Mouse (Mus musculus): ENCODE results near the gene Nuak1. TPM values are rescaled to one million over a fixed set of nuclear protein-coding genes. Genes with fewer than 3 reads are reported as not detected.

Gene Nuak1
- polyA plus RNA-seq, 1 experiment from 2014 or later, result 4.9 TPM

- Histone ChIP-seq H3K4me3 (replicated peaks; ENCODE audit: low read length) (no peak overlapping the region), H3K9ac (no peak overlapping the region), H3K27me3 (ENCODE audit: control insufficient read depth, insufficient read depth, low read length) (no peaks in the 10 kb centered on the region), H3K4me2 (replicated peaks) (no peak overlapping the region), H3K9me3 (ENCODE audit: control insufficient read depth, low read length) (no peaks in the 10 kb centered on the region), H3K27ac (no peak overlapping the region), H3K4me1 (replicated peaks; ENCODE audit: control insufficient read depth, insufficient read depth, low read length) (peaks cover 9% of the 10 kb centered on the region; the same call in 1 of the 2 replicates), H3K36me3 (replicated peaks; ENCODE audit: control insufficient read depth, insufficient read depth) (no peaks in the 10 kb centered on the region)
- WGBS, result 68% methylated on average over 4 of the region's 4 CpGs
- DNase-seq (ENCODE audit: low spot score), result no peak
- no peak for ATAC-seq (ENCODE audit: low FRiP score)
Measured at GRCm38 (mm10) chr10:84451883-84452282, 11.5 kb upstream of the Nuak1 start.

DNA sequence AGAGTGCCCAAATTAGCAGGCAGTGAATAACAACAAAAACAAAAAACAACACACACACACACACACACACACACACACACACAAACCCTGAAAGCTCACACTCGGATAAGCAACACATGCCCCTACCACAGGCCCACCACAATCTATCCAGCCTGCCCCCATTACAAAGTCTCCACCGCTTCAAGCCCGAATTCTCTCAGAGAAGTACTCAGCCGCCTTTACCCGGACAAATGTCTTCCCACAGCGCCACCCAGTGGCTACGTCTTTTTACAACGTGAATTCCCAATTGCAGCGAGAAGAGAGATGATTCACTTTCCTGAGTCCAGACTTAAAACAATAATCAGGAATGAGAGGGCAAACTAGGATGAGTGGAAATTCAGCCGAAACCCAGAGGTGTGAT, 10.3 kb upstream of the Nuak1 start:
- H3K36me3 ChIP-seq (replicated peaks; ENCODE audit: control insufficient read depth, insufficient read depth), result no peaks in the 10 kb centered on the region

GRCm38 (mm10) chr10:84449733-84450132, 9.3 kb upstream of the Nuak1 start:
- no peak for ATAC-seq (ENCODE audit: low FRiP score)
- H3K27ac ChIP-seq, result no peak overlapping the region

More for the DNA sequence above, 10.3 kb upstream of the Nuak1 start:
- Histone ChIP-seq H3K27me3 (ENCODE audit: control insufficient read depth, insufficient read depth, low read length) (no peaks in the 10 kb centered on the region), H3K27ac (no peak overlapping the region), H3K4me1 (replicated peaks; ENCODE audit: control insufficient read depth, insufficient read depth, low read length) (peaks cover 9% of the 10 kb centered on the region; the same call in 1 of the 2 replicates), H3K4me2 (replicated peaks) (no peak overlapping the region), H3K4me3 (replicated peaks; ENCODE audit: low read length) (no peak overlapping the region), H3K9me3 (ENCODE audit: control insufficient read depth, low read length) (no peaks in the 10 kb centered on the region), H3K9ac (no peak overlapping the region)
- DNase-seq (ENCODE audit: low spot score) (peak; percentile 93), ATAC-seq (ENCODE audit: low FRiP score) (peak; percentile 73; the same call in 1 of the 2 replicates)
- WGBS, result 3% methylated on average over 10 of the region's 10 CpGs

DNA sequence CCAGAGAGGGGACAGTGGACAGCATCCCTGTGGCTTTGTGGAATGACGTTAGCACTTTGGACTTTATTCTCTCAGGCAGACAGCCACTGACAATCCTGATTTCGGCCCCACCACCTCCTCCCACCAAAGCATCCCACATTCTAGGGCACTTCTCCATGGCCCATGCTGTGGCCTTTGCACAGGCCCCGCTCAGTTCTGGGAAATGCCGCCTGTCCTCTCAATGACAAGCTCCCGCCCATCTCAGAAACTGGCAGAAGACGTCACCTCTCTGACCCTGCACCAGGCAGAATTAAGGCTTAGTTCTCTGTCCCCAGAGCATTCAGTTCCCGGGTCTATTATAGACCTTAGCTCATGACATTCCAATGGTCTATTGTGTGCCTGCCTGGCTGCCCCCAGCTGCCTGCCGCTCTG, 7.0 kb upstream of the Nuak1 start:
- ATAC-seq (ENCODE audit: low FRiP score) (peak; percentile 39; the same call in 1 of the 2 replicates), DNase-seq (ENCODE audit: low spot score) (no peak)
- Histone ChIP-seq H3K27ac (0 out of 2 replicates have a peak overlapping the region, but pooled peaks have one; percentile 9), H3K4me2 (replicated peaks) (no peak overlapping the region), H3K4me3 (replicated peaks; ENCODE audit: low read length) (no peak overlapping the region), H3K27me3 (ENCODE audit: control insufficient read depth, insufficient read depth, low read length) (no peaks in the 10 kb centered on the region), H3K9ac (no peak overlapping the region), H3K4me1 (replicated peaks; ENCODE audit: control insufficient read depth, insufficient read depth, low read length) (peaks cover 16% of the 10 kb centered on the region), H3K9me3 (ENCODE audit: control insufficient read depth, low read length) (no peaks in the 10 kb centered on the region), H3K36me3 (replicated peaks; ENCODE audit: control insufficient read depth, insufficient read depth) (no peaks in the 10 kb centered on the region)
- 8% methylated on average over 8 of the region's 8 CpGs for whole genome bisulfite sequencing

More at GRCm38 (mm10) chr10:84449733-84450132, 9.3 kb upstream of the Nuak1 start:
- 77% methylated on average over 8 of the region's 8 CpGs for WGBS
- no peaks in the 10 kb centered on the region for H3K36me3 ChIP-seq (replicated peaks; ENCODE audit: control insufficient read depth, insufficient read depth)
- no peak overlapping the region for H3K4me2 ChIP-seq (replicated peaks)
- DNase-seq (ENCODE audit: low spot score), result no peak
- no peak overlapping the region for H3K4me3 ChIP-seq (replicated peaks; ENCODE audit: low read length)
- H3K4me1 ChIP-seq (replicated peaks; ENCODE audit: control insufficient read depth, insufficient read depth, low read length), result peaks cover 9% of the 10 kb centered on the region; the same call in 1 of the 2 replicates
- H3K27me3 ChIP-seq (ENCODE audit: control insufficient read depth, insufficient read depth, low read length), result no peaks in the 10 kb centered on the region
- no peak overlapping the region for H3K9ac ChIP-seq
- H3K9me3 ChIP-seq (ENCODE audit: control insufficient read depth, low read length), result no peaks in the 10 kb centered on the region

DNA sequence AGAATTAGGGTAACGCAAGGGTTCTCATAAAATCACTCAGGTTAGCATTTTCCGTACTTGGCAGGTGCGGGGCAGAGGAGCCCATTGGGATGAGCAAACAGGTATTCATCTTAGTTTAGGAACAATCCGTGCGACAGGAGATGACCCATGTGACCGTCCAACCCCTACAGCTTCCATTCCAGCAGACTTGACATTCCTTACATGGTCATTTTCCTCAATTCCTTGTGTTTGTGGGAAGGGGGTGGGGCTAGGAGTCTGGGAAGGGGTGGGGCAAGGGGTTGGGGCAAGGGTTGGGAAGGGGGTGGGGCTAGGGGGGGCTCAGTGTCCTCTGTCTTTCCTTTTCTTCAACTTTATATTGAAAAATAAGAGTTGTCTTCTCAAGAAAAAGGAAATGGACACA, 6.3 kb upstream of the Nuak1 start:
- H3K27me3 ChIP-seq (ENCODE audit: control insufficient read depth, insufficient read depth, low read length), result no peaks in the 10 kb centered on the region
- 57% methylated on average over 6 of the region's 6 CpGs for WGBS
- no peaks in the 10 kb centered on the region for H3K9me3 ChIP-seq (ENCODE audit: control insufficient read depth, low read length)
- no peaks in the 10 kb centered on the region for H3K36me3 ChIP-seq (replicated peaks; ENCODE audit: control insufficient read depth, insufficient read depth)
- H3K4me3 ChIP-seq (replicated peaks; ENCODE audit: low read length), result no peak overlapping the region
- peaks cover 24% of the 10 kb centered on the region for H3K4me1 ChIP-seq (replicated peaks; ENCODE audit: control insufficient read depth, insufficient read depth, low read length)
- no peak for ATAC-seq (ENCODE audit: low FRiP score)
- H3K9ac ChIP-seq, result no peak overlapping the region
- no peak overlapping the region for H3K27ac ChIP-seq
- DNase-seq (ENCODE audit: low spot score), result no peak
- no peak overlapping the region for H3K4me2 ChIP-seq (replicated peaks)

DNA sequence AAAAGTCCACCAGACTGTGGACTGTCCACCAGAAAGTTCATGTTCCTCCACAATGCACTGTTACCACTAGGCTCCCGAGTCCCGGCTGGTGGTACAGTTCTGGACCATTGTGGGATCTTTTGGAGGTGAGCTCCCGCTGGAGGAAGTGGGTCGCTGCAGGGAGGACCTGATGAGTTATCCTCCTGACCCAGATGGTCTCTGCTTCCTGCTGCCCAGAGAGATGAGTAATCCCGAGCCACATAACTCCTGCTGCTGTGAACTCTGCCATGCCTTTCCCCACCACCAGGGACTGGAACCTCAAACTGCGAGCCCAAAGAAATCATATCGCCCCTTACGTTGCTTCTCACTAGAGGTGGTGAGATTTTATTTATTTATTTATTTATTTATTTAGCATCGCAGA, 4.0 kb upstream of the Nuak1 start:
- DNase-seq (ENCODE audit: low spot score) (no peak), ATAC-seq (ENCODE audit: low FRiP score) (no peak)
- no peaks in the 10 kb centered on the region for H3K27me3 ChIP-seq (ENCODE audit: control insufficient read depth, insufficient read depth, low read length)
- 74% methylated on average over 9 of the region's 9 CpGs for WGBS
- H3K36me3 ChIP-seq (replicated peaks; ENCODE audit: control insufficient read depth, insufficient read depth), result no peaks in the 10 kb centered on the region
- H3K9ac ChIP-seq, result no peak overlapping the region
- no peak overlapping the region for H3K4me3 ChIP-seq (replicated peaks; ENCODE audit: low read length)
- H3K4me2 ChIP-seq (replicated peaks), result no peak overlapping the region
- no peaks in the 10 kb centered on the region for H3K9me3 ChIP-seq (ENCODE audit: control insufficient read depth, low read length)
- peaks cover 28% of the 10 kb centered on the region for H3K4me1 ChIP-seq (replicated peaks; ENCODE audit: control insufficient read depth, insufficient read depth, low read length)
- H3K27ac ChIP-seq, result no peak overlapping the region

- DNase-seq (ENCODE audit: low spot score) (no peak), ATAC-seq (ENCODE audit: low FRiP score) (no peak)
- Histone ChIP-seq H3K36me3 (replicated peaks; ENCODE audit: control insufficient read depth, insufficient read depth) (no peaks in the 10 kb centered on the region), H3K9ac (peak overlapping the region; percentile 99), H3K9me3 (ENCODE audit: control insufficient read depth, low read length) (no peaks in the 10 kb centered on the region), H3K27me3 (ENCODE audit: control insufficient read depth, insufficient read depth, low read length) (no peaks in the 10 kb centered on the region), H3K4me2 (replicated peaks) (peak overlapping the region; percentile 91), H3K4me3 (replicated peaks; ENCODE audit: low read length) (peak overlapping the region; percentile 83), H3K4me1 (replicated peaks; ENCODE audit: control insufficient read depth, insufficient read depth, low read length) (peaks cover 37% of the 10 kb centered on the region), H3K27ac (peak overlapping the region; percentile 98)
- 12% methylated on average over 11 of the region's 11 CpGs for WGBS
Measured at GRCm38 (mm10) chr10:84441846-84442245, 1.4 kb upstream of the Nuak1 start.

- peak overlapping the region; percentile 99 for H3K9ac ChIP-seq
- DNase-seq (ENCODE audit: low spot score), result peak; percentile 29
- no peaks in the 10 kb centered on the region for H3K27me3 ChIP-seq (ENCODE audit: control insufficient read depth, insufficient read depth, low read length)
- H3K4me2 ChIP-seq (replicated peaks), result peak overlapping the region; percentile 91
- no peak for ATAC-seq (ENCODE audit: low FRiP score)
- H3K4me1 ChIP-seq (replicated peaks; ENCODE audit: control insufficient read depth, insufficient read depth, low read length), result peaks cover 41% of the 10 kb centered on the region
- WGBS, result 2% methylated on average over 7 of the region's 7 CpGs
- peak overlapping the region; percentile 83 for H3K4me3 ChIP-seq (replicated peaks; ENCODE audit: low read length)
- H3K27ac ChIP-seq, result peak overlapping the region; percentile 98
- H3K36me3 ChIP-seq (replicated peaks; ENCODE audit: control insufficient read depth, insufficient read depth), result no peaks in the 10 kb centered on the region
- no peaks in the 10 kb centered on the region for H3K9me3 ChIP-seq (ENCODE audit: control insufficient read depth, low read length)
Measured at GRCm38 (mm10) chr10:84441434-84441785, 1.0 kb upstream of the Nuak1 start.

GRCm38 (mm10) chr10:84440181-84440540, 236 bp downstream of the Nuak1 start:
- ATAC-seq (ENCODE audit: low FRiP score), result peak; percentile 28
- peak overlapping the region; percentile 91 for H3K4me2 ChIP-seq (replicated peaks)
- 1% methylated on average over 31 of the region's 32 CpGs for WGBS
- H3K27ac ChIP-seq, result peak overlapping the region; percentile 98
- no peaks in the 10 kb centered on the region for H3K9me3 ChIP-seq (ENCODE audit: control insufficient read depth, low read length)
- DNase-seq (ENCODE audit: low spot score), result no peak
- H3K9ac ChIP-seq, result peak overlapping the region; percentile 99
- peak overlapping the region; percentile 83 for H3K4me3 ChIP-seq (replicated peaks; ENCODE audit: low read length)
- H3K27me3 ChIP-seq (ENCODE audit: control insufficient read depth, insufficient read depth, low read length), result no peaks in the 10 kb centered on the region
- H3K36me3 ChIP-seq (replicated peaks; ENCODE audit: control insufficient read depth, insufficient read depth), result no peaks in the 10 kb centered on the region
- peaks cover 50% of the 10 kb centered on the region for H3K4me1 ChIP-seq (replicated peaks; ENCODE audit: control insufficient read depth, insufficient read depth, low read length)

GRCm38 (mm10) chr10:84439228-84439596, 1.2 kb downstream of the Nuak1 start:
- peaks cover 50% of the 10 kb centered on the region for H3K4me1 ChIP-seq (replicated peaks; ENCODE audit: control insufficient read depth, insufficient read depth, low read length)
- no peaks in the 10 kb centered on the region for H3K9me3 ChIP-seq (ENCODE audit: control insufficient read depth, low read length)
- ATAC-seq (ENCODE audit: low FRiP score) (no peak), DNase-seq (ENCODE audit: low spot score) (peak; percentile 44)
- H3K36me3 ChIP-seq (replicated peaks; ENCODE audit: control insufficient read depth, insufficient read depth), result no peaks in the 10 kb centered on the region
- peak overlapping the region; percentile 83 for H3K4me3 ChIP-seq (replicated peaks; ENCODE audit: low read length)
- H3K9ac ChIP-seq, result peak overlapping the region; percentile 99
- WGBS, result 7% methylated on average over 7 of the region's 7 CpGs
- H3K27me3 ChIP-seq (ENCODE audit: control insufficient read depth, insufficient read depth, low read length), result no peaks in the 10 kb centered on the region
- peak overlapping the region; percentile 91 for H3K4me2 ChIP-seq (replicated peaks)
- no peak overlapping the region for H3K27ac ChIP-seq

All from hindbrain, embryonic 14.5 days (tissue).